Mouse (Mus musculus) hindbrain, embryonic 10.5 days (tissue): Measurements from ENCODE around the gene Grin2b. TPM values are rescaled to one million over a fixed set of nuclear protein-coding genes. Genes with fewer than 3 reads are reported as not detected.

ENCODE experiments used
- DNase-seq: peaks from one replicate; pipeline ENCODE4 v3.0.0-alpha.2; 2017; ENCODE audit warnings: low spot score
- H3K27ac ChIP-seq: fragments of 300-500 bp; sonication (generic); 2 replicates; pipeline ENCODE4 v1.5.1; 2016; ENCODE audit warnings: mild to moderate bottlenecking, moderate library complexity
- H3K27me3 ChIP-seq: fragments of 300-500 bp; sonication (generic); 2 replicates; pipeline ENCODE4 v1.6.1; 2016; ENCODE audit warnings: mild to moderate bottlenecking; ENCODE audit not compliant: poor library complexity, insufficient read depth, severe bottlenecking
- H3K36me3 ChIP-seq: fragments of 300-500 bp; sonication (generic); 2 replicates; pipeline ENCODE4 v1.6.1; 2016; ENCODE audit warnings: mild to moderate bottlenecking, moderate library complexity
- H3K4me1 ChIP-seq: fragments of 300-500 bp; sonication (generic); replicated peaks from 2 replicates; pipeline ENCODE4 v1.6.1; 2016; ENCODE audit warnings: mild to moderate bottlenecking
- H3K4me3 ChIP-seq: fragments of 300-500 bp; sonication (generic); 2 replicates; pipeline ENCODE4 v1.5.1; 2016; ENCODE audit warnings: mild to moderate bottlenecking, moderate library complexity
- H3K9me3 ChIP-seq: fragments of 300-500 bp; sonication (generic); 2 replicates; pipeline ENCODE4 v1.6.1; 2016; ENCODE audit warnings: mild to moderate bottlenecking, moderate library complexity
- WGBS: fragments of 180-500 bp; shearing (Covaris S2); methylation state at CpG from one replicate; pipeline ENCODE4 v1.1.7; 2016; 5-methylcytosine and 5-hydroxymethylcytosine counted together
- polyA plus RNA-seq: library from polyadenylated mRNA; unstranded; fragments of >200 nt; fragmentation: Nextera tagmentation; extraction: Ambion mirVana; gene quantifications from 2 replicates; pipeline ENCODE4 v1.2.1, GENCODE M21; 2016

Grin2b gene
- polyA plus RNA-seq, 1 experiment from 2014 or later = 0.47 TPM

DNA sequence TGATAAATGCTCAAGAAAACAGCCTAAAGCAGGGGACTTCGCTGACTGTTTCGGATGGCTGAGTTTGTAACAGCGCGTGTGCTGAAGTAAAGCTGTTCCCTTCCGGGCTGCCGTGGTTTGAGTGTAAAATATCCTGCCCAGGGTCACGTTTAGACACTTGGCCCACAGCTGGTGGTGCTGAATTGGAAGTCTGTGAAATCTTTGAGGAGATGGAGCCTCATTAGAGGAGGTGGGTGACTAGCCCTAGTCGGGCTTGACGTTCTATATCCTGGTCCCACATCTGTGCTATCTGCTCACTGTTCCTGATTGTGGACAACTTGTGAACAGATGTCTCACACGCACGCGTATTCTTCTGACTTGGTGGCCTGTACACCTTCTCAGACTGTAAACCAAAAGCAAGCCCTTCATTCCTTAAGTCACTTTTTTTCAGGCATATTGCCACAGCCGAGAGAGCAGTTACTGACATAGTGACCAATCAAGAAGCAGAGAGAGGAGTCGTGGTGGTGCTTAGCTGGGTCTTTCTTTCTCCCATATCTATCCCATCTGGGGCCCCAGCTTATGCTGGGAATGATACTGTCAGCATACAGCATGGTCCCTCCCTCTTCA, 493.1 kb downstream of the Grin2b start:
- Histone ChIP-seq H3K27me3 (no peaks in the 10 kb centered on the region), H3K4me1 (no peaks in the 10 kb centered on the region), H3K4me3 (no peak overlapping the region), H3K27ac (no peak overlapping the region), H3K9me3 (no peaks in the 10 kb centered on the region), H3K36me3 (no peaks in the 10 kb centered on the region)
- 83% methylated on average over 14 of the region's 14 CpGs for WGBS
- no peak for DNase-seq

GRCm38 (mm10) chr6:135674380-135674779, 498.9 kb downstream of the Grin2b start:
- 50% methylated on average over 4 of the region's 4 CpGs for WGBS
- no peaks in the 10 kb centered on the region for H3K36me3 ChIP-seq
- H3K4me1 ChIP-seq = no peaks in the 10 kb centered on the region
- no peak for DNase-seq
- no peak overlapping the region for H3K4me3 ChIP-seq
- no peaks in the 10 kb centered on the region for H3K9me3 ChIP-seq
- H3K27ac ChIP-seq = no peak overlapping the region
- H3K27me3 ChIP-seq = no peaks in the 10 kb centered on the region

- no peak for DNase-seq
- H3K27ac ChIP-seq = no peak overlapping the region
- no peak overlapping the region for H3K4me3 ChIP-seq
- no peaks in the 10 kb centered on the region for H3K36me3 ChIP-seq
- no peaks in the 10 kb centered on the region for H3K27me3 ChIP-seq
- H3K4me1 ChIP-seq = no peaks in the 10 kb centered on the region
- no peaks in the 10 kb centered on the region for H3K9me3 ChIP-seq
These were observed 501.3 kb downstream of the Grin2b start for GRCm38 (mm10) chr6:135672003-135672402.

Other genes with a start within 250 kb of the Grin2b start
- not detected in 2 replicates for gene Gm8994, start 154.0 kb upstream of the Grin2b start, polyA plus RNA-seq
- gene E330021D16Rik, start 242.1 kb upstream of the Grin2b start, polyA plus RNA-seq = not detected in 2 replicates